Mouse (Mus musculus): ENCODE data around the gene Mdn1.

The Mdn1 gene

GRCm38 (mm10) chr4:32787110-32787509, 130.2 kb downstream of the Mdn1 start:
- in situ Hi-C loops (cut with MboI, MseI): no loop called here

- in situ Hi-C loops (cut with MboI, MseI): no loop called here
These were observed 132.1 kb downstream of the Mdn1 start for GRCm38 (mm10) chr4:32789020-32789419.

GRCm38 (mm10) chr4:32798976-32799375, 142.1 kb downstream of the Mdn1 start:
- in situ Hi-C loops (cut with MboI, MseI): no loop called here

DNA sequence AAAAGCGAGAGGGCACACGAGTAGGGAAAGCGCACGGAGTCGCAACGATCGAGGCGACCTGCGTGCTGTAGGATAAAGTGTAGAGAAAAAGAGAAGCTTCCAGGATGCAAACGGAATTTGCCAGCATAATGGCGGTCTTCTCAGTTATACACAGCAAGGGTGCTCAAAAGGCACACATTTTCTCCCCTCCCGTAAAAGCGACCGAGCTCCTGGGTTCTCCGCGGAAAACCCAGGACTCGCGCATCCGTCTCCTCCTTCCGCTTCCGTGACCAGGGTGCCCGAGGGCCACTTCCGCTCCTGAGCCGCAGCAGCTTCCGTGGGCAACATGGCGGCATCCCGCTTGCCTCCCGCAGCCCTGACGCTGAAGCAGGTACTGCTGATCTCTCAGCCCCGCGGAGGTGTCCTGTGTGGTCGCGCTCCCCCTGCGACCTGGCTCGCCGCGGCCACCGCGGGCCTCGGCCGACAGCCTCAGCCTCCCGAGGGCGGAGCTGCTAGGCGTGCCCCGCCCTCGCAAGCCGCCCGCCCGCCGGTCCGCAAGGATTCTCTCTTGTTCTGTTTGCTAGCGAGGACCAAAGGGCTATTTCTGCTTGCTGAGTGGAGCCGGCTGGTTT, 143.2 kb downstream of the Mdn1 start, which contains the start of gene Lyrm2:
Gene Lyrm2, plus strand, starts transcription at position 288 of the 611 bp plus-strand sequence.
- in situ Hi-C loops (cut with MboI, MseI): no loop called here

- in situ Hi-C loops (cut with MboI, MseI): no loop called here
These were observed 143.8 kb downstream of the Mdn1 start for GRCm38 (mm10) chr4:32800577-32801170.

- in situ Hi-C loops (cut with MboI, MseI): no loop called here
These were observed 160.6 kb downstream of the Mdn1 start for GRCm38 (mm10) chr4:32817478-32817877.

GRCm38 (mm10) chr4:32820676-32821075, 163.8 kb downstream of the Mdn1 start:
- in situ Hi-C loops (cut with MboI, MseI): no loop called here

- in situ Hi-C loops (cut with MboI, MseI): no loop called here
These were observed 167.3 kb downstream of the Mdn1 start for GRCm38 (mm10) chr4:32824254-32824653.
